Mouse (Mus musculus): Measurements from ENCODE around the gene Mpdu1.

DNA sequence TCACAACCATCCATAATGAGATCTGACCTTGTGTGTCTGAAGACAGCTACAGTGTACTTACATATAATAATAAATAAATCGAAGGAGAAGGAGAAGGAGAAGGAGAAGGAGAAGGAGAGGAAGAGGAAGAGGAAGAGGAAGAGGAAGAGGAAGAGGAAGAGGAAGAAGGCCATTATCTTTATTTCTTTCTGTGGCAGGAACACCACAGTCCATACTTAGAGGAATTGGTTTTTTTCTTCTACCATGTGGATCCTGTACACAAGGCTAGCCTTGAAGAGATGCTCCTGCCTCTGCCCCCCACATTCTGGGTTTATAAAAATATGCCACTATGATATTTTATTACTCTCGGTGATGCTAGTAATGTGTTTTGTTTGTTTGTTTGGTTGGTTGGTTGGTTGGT lies 55.6 kb downstream of the Mpdu1 start:
- TF ChIP-seq POLR2A (IDR thresholded peaks at IDR 0.05; ENCODE audit: control insufficient read depth, low read depth, low read length) (no peak), CTCF (IDR thresholded peaks at IDR 0.05; ENCODE audit: control insufficient read depth, insufficient read depth, insufficient replicate concordance, low read depth, low read length) (no peak)

Data from testis, adult 2 months (tissue).